Mouse (Mus musculus) CH12.LX (cell line): ENCODE data around the gene Prpf31. TPM values are rescaled to one million over a fixed set of nuclear protein-coding genes. Genes with fewer than 3 reads are reported as not detected.
"Not testable (repeated sequence)": the region's sequence is repeated elsewhere in the genome, so short reads cannot be mapped to it uniquely, and the experiment has no call there.

Experiments used
- DNase-seq: peaks from one replicate; pipeline ENCODE4 v3.0.0-alpha.2; 2013; ENCODE audit errors: extremely low read depth
- H3K27ac ChIP-seq: 2 replicates; pipeline ENCODE4 v1.5.1; 2012; ENCODE audit warnings: low read depth, mild to moderate bottlenecking, control low read depth, moderate library complexity; ENCODE audit not compliant: insufficient read depth
- H3K27me3 ChIP-seq: replicated peaks from 2 replicates; pipeline ENCODE3; 2012; ENCODE audit warnings: inconsistent platforms
- H3K36me3 ChIP-seq, 2 experiments: replicated peaks in 1 of 2; 2 replicates each; pipeline versions ENCODE3 to v1.6.1; 2012; ENCODE audit warnings: inconsistent platforms in 1 of 2, low read length in 1 of 2, mild to moderate bottlenecking in 1 of 2, mixed read lengths in 1 of 2, moderate library complexity in 1 of 2; ENCODE audit not compliant: control insufficient read depth in 1 of 2, insufficient read depth in 1 of 2
- H3K4me1 ChIP-seq, 2 experiments: 2 replicates each; pipeline ENCODE4 v1.6.1; 2012; ENCODE audit warnings: inconsistent platforms in 1 of 2, moderate library complexity in 1 of 2; ENCODE audit not compliant: insufficient read depth in 2 of 2, control insufficient read depth in 1 of 2
- H3K4me2 ChIP-seq: 2 replicates; pipeline ENCODE4 v1.6.1; 2012; ENCODE audit warnings: low read depth, mild to moderate bottlenecking, control low read depth; ENCODE audit not compliant: poor library complexity, insufficient read depth, severe bottlenecking
- H3K4me3 ChIP-seq, 3 experiments: fragments of 150-350 bp in 1 of 3; sonication (generic) in 1 of 3; replicated peaks in 1 of 3; 2 replicates each; pipeline versions ENCODE3 to v1.5.1; 2011 to 2012; ENCODE audit warnings: low read depth in 2 of 3, low read length in 2 of 3, mild to moderate bottlenecking in 2 of 3, moderate library complexity in 2 of 3, control low read depth in 1 of 3, improper control_type of control experiment in 1 of 3, inconsistent platforms in 1 of 3, mixed read lengths in 1 of 3; ENCODE audit not compliant: poor library complexity in 1 of 3
- H3K79me2 ChIP-seq: replicated peaks from 2 replicates; pipeline ENCODE4 v1.6.1; 2012; ENCODE audit warnings: mild to moderate bottlenecking, moderate library complexity; ENCODE audit not compliant: control insufficient read depth, poor library complexity, insufficient read depth, severe bottlenecking; ENCODE audit errors: extremely low read depth
- H3K9ac ChIP-seq: 2 replicates; pipeline ENCODE4 v1.6.1; 2012; ENCODE audit warnings: low read depth, mild to moderate bottlenecking, control low read depth, moderate library complexity; ENCODE audit not compliant: insufficient read depth
- H3K9me3 ChIP-seq: replicated peaks from 2 replicates; pipeline ENCODE3; 2012; ENCODE audit warnings: low read length, inconsistent platforms, mixed read lengths
- BHLHE40 ChIP-seq: IDR thresholded peaks from 2 replicates; pipeline ENCODE4 v1.6.1; 2011; ENCODE audit warnings: mild to moderate bottlenecking, low read depth, low read length, improper control_type of control experiment
- CHD2 ChIP-seq: IDR thresholded peaks from 2 replicates; pipeline ENCODE4 v1.6.1; 2011; ENCODE audit warnings: low read length, improper control_type of control experiment
- CTCF ChIP-seq, 2 experiments: IDR thresholded peaks in 1 of 2; conservative IDR thresholded peaks in 1 of 2; 2 replicates each; pipeline ENCODE4 v1.5.1; 2011 to 2012; ENCODE audit warnings: low read depth in 2 of 2, low read length in 2 of 2, improper control_type of control experiment in 1 of 2, inconsistent platforms in 1 of 2, mild to moderate bottlenecking in 1 of 2, moderate library complexity in 1 of 2
- ELF1 ChIP-seq: IDR thresholded peaks from 2 replicates; pipeline ENCODE4 v1.6.1; 2014; ENCODE audit warnings: low read depth, mild to moderate bottlenecking, inconsistent platforms, low read length, improper control_type of control experiment
- EP300 ChIP-seq: IDR thresholded peaks from 2 replicates; pipeline ENCODE4 v1.6.1; 2011; ENCODE audit warnings: low read length, improper control_type of control experiment
- HCFC1 ChIP-seq: IDR thresholded peaks from 2 replicates; pipeline ENCODE4 v1.6.1; 2012; ENCODE audit warnings: low read depth, mild to moderate bottlenecking, inconsistent platforms, low read length, improper control_type of control experiment
- IRF4 ChIP-seq: IDR thresholded peaks from 2 replicates; pipeline ENCODE4 v1.6.1; 2014; ENCODE audit warnings: low read depth, mild to moderate bottlenecking, inconsistent platforms, low read length, improper control_type of control experiment
- KAT2A ChIP-seq: IDR thresholded peaks from 2 replicates; pipeline ENCODE4 v1.6.1; 2012; ENCODE audit warnings: low read length, improper control_type of control experiment, inconsistent platforms; ENCODE audit not compliant: insufficient replicate concordance
- MAZ ChIP-seq: IDR thresholded peaks from 2 replicates; pipeline ENCODE4 v1.6.1; 2012; ENCODE audit warnings: low read depth, mild to moderate bottlenecking, inconsistent platforms, low read length, improper control_type of control experiment, moderate library complexity
- MEF2A ChIP-seq: IDR thresholded peaks from 2 replicates; pipeline ENCODE4 v1.6.1; 2014; ENCODE audit warnings: low read depth, mild to moderate bottlenecking, inconsistent platforms, low read length, improper control_type of control experiment, borderline replicate concordance
- NELFE ChIP-seq: IDR thresholded peaks from 2 replicates; pipeline ENCODE4 v1.6.1; 2011; ENCODE audit warnings: low read depth, low read length, improper control_type of control experiment
- NRF1 ChIP-seq: IDR thresholded peaks from 2 replicates; pipeline ENCODE4 v1.6.1; 2014; ENCODE audit warnings: low read depth, mild to moderate bottlenecking, inconsistent platforms, low read length, improper control_type of control experiment, moderate library complexity
- POLR2A ChIP-seq: IDR thresholded peaks from 2 replicates; pipeline ENCODE4 v1.6.1; 2011; ENCODE audit warnings: low read depth, mild to moderate bottlenecking, improper control_type of control experiment, low read length
- POLR2AphosphoS2 ChIP-seq: IDR thresholded peaks from 2 replicates; pipeline ENCODE4 v1.6.1; 2011; ENCODE audit warnings: low read depth, low read length, improper control_type of control experiment
- RAD21 ChIP-seq: IDR thresholded peaks from 2 replicates; pipeline ENCODE4 v1.6.1; 2011; ENCODE audit warnings: low read depth, mild to moderate bottlenecking, low read length, improper control_type of control experiment, moderate library complexity
- SIN3A ChIP-seq: IDR thresholded peaks from 2 replicates; pipeline ENCODE4 v1.6.1; 2012; ENCODE audit warnings: low read length, improper control_type of control experiment, inconsistent platforms
- TBP ChIP-seq: conservative IDR thresholded peaks from 2 replicates; pipeline ENCODE4 v1.6.1; 2011; ENCODE audit warnings: low read depth, low read length, improper control_type of control experiment
- TCF12 ChIP-seq: IDR thresholded peaks from 2 replicates; pipeline ENCODE4 v1.6.1; 2014; ENCODE audit warnings: low read depth, mild to moderate bottlenecking, inconsistent platforms, low read length, improper control_type of control experiment
- USF1 ChIP-seq: IDR thresholded peaks from 2 replicates; pipeline ENCODE4 v1.6.1; 2014; ENCODE audit warnings: low read depth, mild to moderate bottlenecking, inconsistent platforms, low read length, improper control_type of control experiment
- USF2 ChIP-seq: conservative IDR thresholded peaks from 2 replicates; pipeline ENCODE4 v1.6.1; 2011; ENCODE audit warnings: low read depth, low read length, improper control_type of control experiment
- ZC3H11A ChIP-seq: IDR thresholded peaks from 2 replicates; pipeline ENCODE4 v1.6.1; 2012; ENCODE audit warnings: low read depth, mild to moderate bottlenecking, inconsistent platforms, low read length, improper control_type of control experiment
- ZKSCAN1 ChIP-seq: IDR thresholded peaks from 2 replicates; pipeline ENCODE4 v1.6.1; 2012; ENCODE audit warnings: low read depth, inconsistent platforms, low read length, improper control_type of control experiment, borderline replicate concordance
- ZMIZ1 ChIP-seq: IDR thresholded peaks from 2 replicates; pipeline ENCODE4 v1.6.1; 2012; ENCODE audit warnings: low read depth, mild to moderate bottlenecking, inconsistent platforms, low read length, improper control_type of control experiment
- ZNF384 ChIP-seq: IDR thresholded peaks from 2 replicates; pipeline ENCODE4 v1.6.1; 2012; ENCODE audit warnings: low read depth, low read length, improper control_type of control experiment, inconsistent platforms
- dilution Hi-C: fragments of 300-500 bp; cut with MboI; formaldehyde crosslinking; loops from 2 replicates; pipeline ENCODE4 v1.14.3; 2020; ENCODE audit warnings: low sequenced_read_pairs; ENCODE audit not compliant: extremely low pct_unique_long_range_greater_than_20kb, extremely low pct_ligation_motif_present
- in situ Hi-C: fragments of 300-500 bp; cut with MboI; formaldehyde crosslinking; loops from 3 replicates; pipeline ENCODE4 v1.14.3; 2019; ENCODE audit warnings: low sequenced_read_pairs, low pct_ligation_motif_present, low pct_unique_long_range_greater_than_20kb, mixed read lengths
- polyA plus RNA-seq: library from polyadenylated mRNA; unstranded; fragments of >175 nt; gene quantifications from 2 replicates; pipeline ENCODE4 v1.2.1, GENCODE M21; 2012; ENCODE audit warnings: low read depth; ENCODE audit not compliant: insufficient read length
- total RNA-seq, 2 experiments: library from RNA; depleted of rRNA; stranded (reverse); fragments of 300-350 nt in 1 of 2; fragments of >200 nt in 1 of 2; gene quantifications; 2 replicates each; pipeline ENCODE4 v1.2.3; 2012 to 2014

The Prpf31 gene
- total and polyA plus RNA-seq, 3 experiments: 99.2 to 171 (median 117) TPM

- Histone ChIP-seq H3K9ac (peak overlapping the region; percentile 75), H3K27ac (peak overlapping the region; percentile 60), H3K9me3 (no peaks in the 10 kb centered on the region), H3K27me3 (no peaks in the 10 kb centered on the region), H3K79me2 (no peaks in the 10 kb centered on the region), H3K4me2 (peak overlapping the region; percentile 79; the same call in 1 of the 2 replicates), H3K4me1 (peaks cover 0 to 6% of the 10 kb centered on the region in 2 experiments; a peak in 1 of 4 replicates), H3K36me3 (no peaks in the 10 kb centered on the region), H3K4me3 (peak overlapping the region; percentile 57 to 59 (median 57))
- TF ChIP-seq SIN3A (peak; percentile 76; the same call in 1 of the 2 replicates), USF1 (no peak), ELF1 (peak; percentile 52), CTCF (conservative IDR thresholded peaks at IDR 0.05 in 1 of 2, IDR thresholded peaks at IDR 0.05 in 1 of 2; ENCODE audit: low read depth in 2 of 2, low read length in 2 of 2) (no peak), BHLHE40 (no peak), CHD2 (no peak), EP300 (no peak), NELFE (peak; percentile 89), KAT2A (0 out of 2 replicates have a peak, but pooled peaks have one; percentile 13), POLR2AphosphoS2 (peak; percentile 85), IRF4 (peak; percentile 25; the same call in 1 of the 2 replicates), ZC3H11A (no peak), MAZ (no peak), MEF2A (0 out of 2 replicates have a peak, but pooled peaks have one; percentile 29), ZKSCAN1 (no peak), USF2 (no peak), RAD21 (no peak), NRF1 (no peak), TCF12 (peak; percentile 65), POLR2A (peak; percentile 85), ZNF384 (peak; percentile 94), TBP (peak; percentile 78; the same call in 1 of the 2 replicates), HCFC1 (peak; percentile 41), ZMIZ1 (peak; percentile 78; the same call in 1 of the 2 replicates)
- dilution Hi-C loops: no loop called here
- DNase-seq: peak; percentile 87
- in situ Hi-C loops: no loop called here
These were observed 34.6 kb upstream of the Prpf31 start for GRCm38 (mm10) chr7:3595146-3595545.

GRCm38 (mm10) chr7:3597755-3598154, 32.0 kb upstream of the Prpf31 start:
- in situ Hi-C loops, dilution Hi-C loops, H3K79me2 ChIP-seq: not testable (repeated sequence)

More at GRCm38 (mm10) chr7:3597755-3598154, 32.0 kb upstream of the Prpf31 start:
- H3K9ac ChIP-seq, H3K36me3 ChIP-seq, H3K4me3 ChIP-seq, H3K9me3 ChIP-seq, DNase-seq, H3K27ac ChIP-seq, H3K4me2 ChIP-seq, H3K27me3 ChIP-seq: not testable (repeated sequence)
- H3K4me1 ChIP-seq: peaks cover 0 to 13% of the 10 kb centered on the region in 2 experiments; a peak in 2 of 4 replicates
